Mouse (Mus musculus): ENCODE results near the gene Slc37a4.
"Not testable (repeated sequence)": the region's sequence is repeated elsewhere in the genome, so short reads cannot be mapped to it uniquely, and the experiment has no call there.

The Slc37a4 gene

GRCm38 (mm10) chr9:44396684-44397411 is at the start of gene Slc37a4:
Gene Slc37a4, plus strand, starts transcription at chr9:44396852.
- DNase-seq, result peak; percentile 98

DNA sequence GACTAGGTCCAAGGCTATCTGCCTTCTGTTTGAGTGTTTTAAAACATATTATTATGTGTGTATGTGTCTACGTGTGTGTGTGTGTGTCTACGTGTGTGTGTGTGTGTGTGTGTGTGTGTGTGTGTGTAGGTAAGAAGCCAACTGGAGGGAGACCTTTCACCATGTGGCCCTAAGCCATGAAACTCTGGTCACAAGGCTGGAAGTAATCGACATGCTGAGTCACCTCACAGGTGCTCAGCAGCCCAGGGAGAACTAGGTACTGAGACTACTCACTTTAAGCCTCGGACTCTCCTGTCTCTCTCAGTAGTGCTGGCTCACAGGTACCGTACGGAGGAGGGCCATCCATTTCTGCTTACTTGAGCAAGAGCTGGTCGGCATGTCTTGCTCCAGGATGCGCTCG is 49.5 kb upstream of the Slc37a4 start:
- DNase-seq, result no peak

- no peak for DNase-seq
Measured at GRCm38 (mm10) chr9:44347621-44348020, 49.0 kb upstream of the Slc37a4 start.

DNA sequence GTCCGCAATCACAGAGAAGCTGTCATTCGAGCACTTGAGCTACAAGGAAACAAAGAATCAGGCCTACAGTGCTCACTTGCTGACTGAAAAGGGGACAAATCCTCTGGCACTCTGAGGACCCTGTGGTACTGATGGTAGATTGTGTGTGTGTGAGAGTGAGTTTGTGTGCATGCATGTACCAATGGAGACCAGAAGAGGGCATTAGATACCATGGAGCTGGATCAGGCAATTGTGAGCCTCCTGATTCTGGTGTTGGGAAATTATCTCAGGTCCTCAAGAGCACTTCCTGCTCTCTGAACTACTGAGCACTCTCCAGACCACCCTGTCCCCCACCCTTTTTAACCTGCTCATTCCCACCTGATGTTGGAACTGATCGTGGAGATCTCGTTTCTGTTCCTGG is 48.1 kb upstream of the Slc37a4 start:
- no peak for DNase-seq

DNA sequence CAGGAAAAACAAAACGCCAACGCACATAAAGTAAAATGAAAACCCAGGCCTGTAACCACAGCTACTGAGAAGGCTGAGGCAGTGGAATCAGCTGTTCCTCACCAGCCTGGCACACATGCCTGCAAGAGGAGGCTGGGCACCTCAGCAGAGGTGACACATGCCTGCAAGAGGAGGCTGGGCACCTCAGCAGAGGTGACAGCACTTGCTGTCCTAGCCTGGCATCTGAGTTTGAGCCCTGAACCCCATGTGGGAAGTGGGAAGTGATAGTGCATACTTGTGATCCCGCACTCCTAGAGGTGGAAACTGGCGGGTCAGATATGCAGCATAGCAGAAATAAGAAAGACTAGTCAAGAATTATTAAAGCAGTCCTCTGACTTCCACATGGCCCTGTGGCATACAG is 45.3 kb upstream of the Slc37a4 start:
- peak; percentile 45 for DNase-seq

GRCm38 (mm10) chr9:44352337-44352736 is 44.3 kb upstream of the Slc37a4 start:
- DNase-seq, result no peak

DNA sequence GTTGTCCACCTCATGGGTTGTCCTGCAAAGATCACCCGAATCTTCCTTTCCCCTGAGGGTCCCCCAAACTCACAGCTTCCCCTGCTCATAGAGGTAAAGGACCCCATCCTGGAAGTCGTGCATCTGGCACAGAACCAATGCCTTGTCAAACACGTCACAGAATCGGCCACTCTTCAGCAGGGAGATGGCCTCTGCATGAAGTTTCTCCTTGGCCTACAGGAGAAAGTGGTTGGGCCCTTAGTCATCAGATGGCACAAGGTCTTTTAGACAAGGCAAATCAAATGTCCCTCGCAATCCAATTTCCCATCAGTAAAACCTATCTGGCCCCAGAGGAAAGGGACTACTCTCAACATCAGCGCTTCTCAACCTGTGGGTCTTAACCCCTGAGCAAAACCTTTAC is 43.5 kb upstream of the Slc37a4 start:
- no peak for DNase-seq

DNA sequence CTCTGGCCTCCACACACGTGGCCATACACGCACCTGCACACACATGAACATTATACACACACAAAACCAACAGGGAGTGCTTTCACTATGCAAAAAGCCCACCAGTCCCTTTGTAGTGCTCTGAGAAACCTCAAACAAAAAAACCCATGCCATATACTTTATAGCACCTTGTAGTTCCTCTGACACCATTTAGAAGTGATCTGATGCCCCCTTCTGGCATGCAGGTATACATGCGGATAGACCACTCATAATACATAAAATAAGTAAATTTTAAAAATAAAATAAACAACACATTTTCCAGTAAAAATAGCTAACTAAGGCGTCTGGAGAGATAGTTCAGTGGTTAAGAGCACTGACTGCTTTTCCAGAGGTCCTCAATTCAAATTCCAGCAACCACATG is 39.4 kb upstream of the Slc37a4 start:
- no peak for DNase-seq

- DNase-seq, result peak; percentile 93
Measured at GRCm38 (mm10) chr9:44361190-44361917, 35.3 kb upstream of the Slc37a4 start, which contains the start of gene Vps11. Gene Vps11, minus strand, starts transcription at chr9:44361670.

DNA sequence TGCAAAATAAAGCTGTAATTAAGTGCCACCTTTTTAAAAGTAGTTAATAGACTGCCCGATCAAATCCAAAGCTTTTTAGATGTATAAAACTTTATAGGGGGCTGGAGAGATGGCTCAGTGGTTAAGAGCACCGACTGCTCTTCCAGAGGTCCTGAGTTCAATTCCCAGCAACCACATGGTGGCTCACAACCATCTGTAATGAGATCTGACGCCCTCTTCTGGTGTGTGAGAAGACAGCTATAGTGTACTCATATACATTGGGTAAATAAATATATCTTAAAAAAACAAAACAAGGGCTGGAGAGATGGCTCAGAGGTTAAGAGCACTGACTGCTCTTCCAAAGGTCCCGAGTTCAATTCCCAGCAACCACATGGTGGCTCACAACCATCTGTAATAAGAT is 34.7 kb upstream of the Slc37a4 start:
- not testable (repeated sequence) for DNase-seq

DNA sequence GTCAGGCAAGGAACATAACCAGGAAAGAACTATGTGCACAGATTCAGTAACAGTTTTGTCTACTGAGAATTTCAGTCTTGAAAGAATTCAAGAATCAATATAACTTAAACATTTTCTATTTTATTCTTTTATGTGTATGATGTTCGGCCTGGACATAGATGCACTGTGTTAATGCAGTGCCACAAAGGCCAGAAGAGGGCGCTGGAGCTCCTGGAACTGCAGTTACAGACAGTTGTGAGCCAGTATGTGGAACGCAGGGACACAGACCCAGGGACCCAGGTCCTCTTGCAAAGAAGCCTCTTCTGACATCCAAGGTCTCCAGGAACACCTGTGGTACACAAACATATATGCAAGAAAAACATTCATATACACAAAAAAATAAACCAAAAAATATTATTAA is 32.2 kb upstream of the Slc37a4 start:
- DNase-seq, result no peak

DNA sequence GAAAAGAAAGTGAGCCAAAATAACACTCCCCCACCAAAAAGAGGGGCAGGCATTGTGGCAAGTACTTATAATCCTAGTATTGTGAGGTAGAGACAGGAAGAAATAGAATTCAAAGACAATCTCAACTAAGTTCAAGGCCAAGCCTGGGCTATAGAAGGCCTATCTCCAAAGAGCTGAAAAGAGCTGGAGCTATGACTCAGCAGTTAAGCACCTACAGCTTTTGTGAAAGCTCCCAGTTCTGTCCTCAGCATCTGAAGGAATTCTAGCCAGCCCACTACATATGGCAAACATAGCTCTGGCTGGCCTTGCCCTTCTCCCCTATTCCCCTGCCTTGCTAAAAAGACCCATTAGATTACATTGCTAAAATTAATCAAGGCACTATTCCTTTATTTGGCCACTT is 23.3 kb upstream of the Slc37a4 start:
- DNase-seq, result no peak

GRCm38 (mm10) chr9:44376141-44376540 is 20.5 kb upstream of the Slc37a4 start:
- DNase-seq, result no peak

- not testable (repeated sequence) for DNase-seq
Measured at GRCm38 (mm10) chr9:44377335-44377734, 19.3 kb upstream of the Slc37a4 start.

DNA sequence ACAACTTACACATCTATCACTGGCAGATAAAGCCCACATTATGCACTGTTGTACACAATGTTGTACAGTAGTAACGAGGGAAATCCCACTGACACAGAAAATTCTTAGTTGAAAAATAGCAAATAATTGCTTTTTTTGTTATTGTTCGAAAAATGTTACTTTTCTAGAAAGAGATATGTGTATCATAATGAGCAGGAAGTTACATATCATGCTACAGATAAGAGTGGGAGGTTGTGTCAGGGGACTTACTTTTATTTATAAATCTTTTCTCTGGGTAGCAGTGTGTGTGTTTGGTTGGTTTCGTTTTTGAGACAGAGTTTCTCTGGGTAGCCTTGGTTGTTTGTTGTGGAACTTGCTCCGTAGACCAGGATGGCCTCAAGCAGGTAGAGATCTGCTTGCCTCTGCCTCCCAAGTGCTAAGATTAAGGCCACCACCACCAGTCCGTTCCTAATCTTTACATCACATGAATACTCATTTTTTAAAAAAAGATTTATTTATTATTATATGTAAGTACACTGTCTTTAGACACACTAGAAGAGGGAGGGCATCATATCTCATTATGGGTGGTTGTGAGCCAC is 18.4 kb upstream of the Slc37a4 start:
- no peak for DNase-seq

DNA sequence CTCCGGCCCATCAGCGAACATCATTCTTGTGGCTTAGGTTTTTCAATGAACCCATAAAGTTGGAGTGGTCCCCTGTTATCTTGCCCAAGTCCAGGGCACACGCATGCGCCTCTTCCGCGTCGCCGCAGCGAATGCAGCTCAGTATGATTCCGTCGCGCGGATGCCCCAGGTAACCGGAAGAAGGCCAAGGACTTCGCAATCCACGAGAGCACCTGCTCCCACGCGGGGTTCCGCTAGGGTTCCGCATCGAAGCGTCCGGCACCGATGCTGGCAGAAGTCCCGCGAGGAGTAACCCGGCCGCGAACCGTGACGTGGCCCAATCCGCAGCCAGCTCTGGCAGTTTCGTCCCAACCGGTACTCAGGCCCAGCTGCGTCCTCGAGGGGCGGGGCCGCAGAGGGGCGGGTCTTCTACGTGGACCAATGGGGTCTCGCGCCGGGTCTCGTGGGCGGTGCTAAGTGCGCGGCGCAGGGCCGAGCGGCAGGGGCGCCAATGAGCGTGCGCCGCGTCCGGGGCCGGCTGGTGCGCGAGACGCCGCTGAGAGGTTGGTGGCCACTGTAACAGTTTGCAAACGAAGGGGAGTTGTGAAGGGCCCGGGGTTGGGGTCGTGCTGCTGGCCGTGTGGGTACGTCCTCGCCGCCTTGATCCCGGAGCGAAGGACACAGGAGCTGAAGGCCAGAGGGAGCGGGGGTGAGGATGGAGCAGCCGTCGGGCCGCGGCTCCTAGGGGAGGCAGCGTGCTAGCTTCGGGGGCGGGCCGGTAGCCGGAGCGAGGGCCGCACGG is 17.4 kb upstream of the Slc37a4 start, which contains the start of gene Hyou1:
Gene Hyou1, plus strand, starts transcription at position 437 of the 781 bp plus-strand sequence.
- peak; percentile 99 for DNase-seq

- peak; percentile 37 for DNase-seq
Measured at GRCm38 (mm10) chr9:44379862-44380261, 16.8 kb upstream of the Slc37a4 start.

- no peak for DNase-seq
Measured at GRCm38 (mm10) chr9:44384596-44384995, 12.1 kb upstream of the Slc37a4 start.

GRCm38 (mm10) chr9:44387221-44387620 is 9.4 kb upstream of the Slc37a4 start:
- no peak for DNase-seq

GRCm38 (mm10) chr9:44389273-44389672 is 7.4 kb upstream of the Slc37a4 start:
- DNase-seq, result peak; percentile 30

- DNase-seq, result peak; percentile 60
Measured at GRCm38 (mm10) chr9:44391466-44391865, 5.2 kb upstream of the Slc37a4 start.

- no peak for DNase-seq
Measured at GRCm38 (mm10) chr9:44398087-44398486, 1.4 kb downstream of the Slc37a4 start.

- DNase-seq, result peak; percentile 46
Measured at GRCm38 (mm10) chr9:44398551-44398950, 1.9 kb downstream of the Slc37a4 start.
